Mouse (Mus musculus): ENCODE results near the gene Mdm2. TPM values are rescaled to one million over a fixed set of nuclear protein-coding genes. Genes with fewer than 3 reads are reported as not detected.
"Not testable (repeated sequence)": the region's sequence is repeated elsewhere in the genome, so short reads cannot be mapped to it uniquely, and the experiment has no call there.

The Mdm2 gene
- polyA plus RNA-seq, 1 experiment: 2.1 TPM

DNA sequence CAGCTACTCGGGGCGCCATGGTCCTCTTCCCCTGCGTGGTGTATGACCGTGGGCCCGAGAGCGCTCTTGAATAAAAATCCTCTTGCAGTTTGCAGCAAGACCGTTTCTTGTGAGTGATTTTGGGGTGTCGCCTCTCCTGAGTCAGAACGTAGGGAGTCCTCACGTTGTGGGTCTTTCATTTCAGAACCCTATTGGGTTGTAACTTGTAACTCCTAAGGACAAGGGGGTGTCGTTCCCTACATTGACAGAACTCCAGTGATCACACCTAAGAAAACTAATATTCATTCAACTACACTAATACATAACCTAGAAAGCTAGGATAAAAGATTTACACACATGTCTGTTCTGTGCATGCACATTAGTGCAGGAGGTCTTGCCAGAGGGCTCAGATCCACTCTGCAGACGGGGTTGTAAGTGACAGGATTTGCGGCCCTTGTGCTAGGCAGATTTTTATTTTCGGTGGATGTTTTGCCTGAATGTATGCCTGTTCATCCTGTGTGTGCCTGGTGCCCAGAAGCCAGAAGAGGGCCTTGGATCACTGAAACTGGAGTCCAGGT, 39.3 kb upstream of the Mdm2 start:
- Histone ChIP-seq H3K4me3 (replicated peaks) (no peak overlapping the region), H3K9me3 (ENCODE audit: control insufficient read depth, low read length) (peaks cover 7% of the 10 kb centered on the region), H3K4me1 (ENCODE audit: control insufficient read depth) (peaks cover 16% of the 10 kb centered on the region), H3K27me3 (ENCODE audit: control insufficient read depth) (peaks cover 7% of the 10 kb centered on the region), H3K36me3 (ENCODE audit: control insufficient read depth) (peaks cover 59% of the 10 kb centered on the region)
- TF ChIP-seq TAL1 (IDR thresholded peaks at IDR 0.05; ENCODE audit: low read length): no peak
- no peak for TF ChIP-seq GATA1 (IDR thresholded peaks at IDR 0.05; ENCODE audit: low read length)

DNA sequence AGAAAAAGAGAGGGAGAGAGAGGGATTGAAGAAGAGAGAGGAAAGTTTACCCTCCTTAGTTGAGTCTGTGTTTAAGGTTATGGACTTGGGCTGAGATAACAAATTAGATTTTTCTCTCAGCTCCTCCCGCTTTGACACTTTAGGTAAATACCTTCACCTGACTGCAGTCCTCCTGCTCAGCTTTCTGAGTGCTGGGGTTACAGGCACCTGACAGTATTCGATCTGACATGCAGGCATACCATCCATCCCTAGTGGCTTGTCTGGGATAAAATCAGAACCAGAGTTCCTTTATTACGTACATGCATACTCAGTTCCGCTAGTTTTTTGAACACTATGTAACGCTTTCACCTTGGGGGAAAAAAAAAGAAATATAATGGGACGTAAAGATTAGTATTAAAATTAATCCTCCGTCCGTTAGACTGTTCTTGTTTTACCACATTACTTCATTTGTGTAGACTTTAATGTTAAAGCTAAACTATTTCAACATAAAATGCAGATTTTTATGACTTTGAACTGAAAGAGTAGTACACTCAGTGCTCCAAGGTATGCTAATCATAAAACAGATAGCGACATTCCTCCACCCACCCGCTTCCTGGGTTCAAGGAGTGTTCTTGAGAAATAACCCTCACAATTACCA, 38.6 kb upstream of the Mdm2 start:
- H3K9me3 ChIP-seq (ENCODE audit: control insufficient read depth, low read length): peaks cover 7% of the 10 kb centered on the region
- H3K4me3 ChIP-seq (replicated peaks): no peak overlapping the region
- TF ChIP-seq GATA1 (IDR thresholded peaks at IDR 0.05; ENCODE audit: low read length): no peak
- no peak for TF ChIP-seq TAL1 (IDR thresholded peaks at IDR 0.05; ENCODE audit: low read length)
- H3K36me3 ChIP-seq (ENCODE audit: control insufficient read depth): peaks cover 54% of the 10 kb centered on the region
- peaks cover 16% of the 10 kb centered on the region for H3K4me1 ChIP-seq (ENCODE audit: control insufficient read depth)
- H3K27me3 ChIP-seq (ENCODE audit: control insufficient read depth): peaks cover 8% of the 10 kb centered on the region

DNA sequence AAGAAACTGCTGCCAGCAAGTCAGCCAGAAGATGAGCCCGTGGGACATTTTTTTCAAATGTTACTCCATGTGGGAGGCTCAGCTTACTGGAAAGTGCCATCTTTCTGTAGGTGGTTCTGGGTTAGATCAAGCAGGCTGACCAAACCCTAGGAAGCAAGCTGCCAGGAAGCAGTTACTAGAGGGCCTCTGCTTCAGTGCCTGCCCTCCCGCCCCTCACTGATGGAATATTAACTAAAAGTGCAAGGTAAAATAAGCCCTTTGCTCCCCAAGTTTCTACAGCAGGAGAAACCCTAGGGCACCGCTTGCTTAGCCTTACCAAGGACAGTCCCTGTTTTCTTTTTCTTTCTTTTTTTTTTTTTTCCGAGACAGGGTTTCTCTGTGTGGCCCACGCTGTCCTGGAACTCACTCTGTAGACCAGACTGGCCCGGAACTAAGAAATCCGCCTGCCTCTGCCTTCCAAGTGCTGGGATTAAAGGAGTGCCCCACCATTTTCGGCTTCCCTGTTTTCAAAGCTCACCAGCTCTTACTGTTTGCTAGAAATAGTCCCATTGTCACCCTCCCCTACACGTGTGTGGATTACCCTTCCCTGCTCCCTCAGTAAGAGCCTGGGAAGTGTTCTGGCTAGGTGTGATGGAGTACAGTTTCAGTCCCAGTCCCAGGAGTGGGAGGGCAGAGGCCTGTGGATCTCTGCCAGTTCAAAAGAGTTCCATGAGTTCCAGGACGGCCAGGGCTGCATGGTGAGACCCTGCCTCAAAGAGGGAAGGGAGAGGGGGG, 37.9 kb upstream of the Mdm2 start:
- Histone ChIP-seq H3K27me3 (ENCODE audit: control insufficient read depth) (peaks cover 8% of the 10 kb centered on the region), H3K4me3 (replicated peaks) (no peak overlapping the region), H3K4me1 (ENCODE audit: control insufficient read depth) (peaks cover 16% of the 10 kb centered on the region), H3K36me3 (ENCODE audit: control insufficient read depth) (peaks cover 52% of the 10 kb centered on the region), H3K9me3 (ENCODE audit: control insufficient read depth, low read length) (peaks cover 7% of the 10 kb centered on the region)
- no peak for TF ChIP-seq GATA1 (IDR thresholded peaks at IDR 0.05; ENCODE audit: low read length)
- TF ChIP-seq TAL1 (IDR thresholded peaks at IDR 0.05; ENCODE audit: low read length): no peak

DNA sequence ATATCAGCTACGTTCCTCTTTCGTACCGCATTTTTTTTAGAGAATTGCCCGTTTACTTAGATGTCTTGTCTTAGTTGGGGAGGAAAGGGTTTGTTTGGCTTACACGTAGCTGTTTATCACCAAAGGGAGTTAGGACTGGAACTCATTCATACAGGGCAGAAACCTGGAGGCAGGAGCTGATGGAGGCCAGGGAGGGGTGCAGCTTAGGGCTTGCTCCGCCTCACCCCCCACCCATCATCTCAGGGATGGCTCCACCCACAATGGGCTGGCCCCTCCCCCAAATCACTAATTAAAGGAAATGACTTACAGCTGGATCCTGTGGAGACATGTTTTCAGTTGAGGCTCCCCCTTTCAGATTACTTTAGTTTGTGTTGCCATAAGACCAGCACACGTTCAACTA, 37.2 kb upstream of the Mdm2 start:
- H3K27me3 ChIP-seq (ENCODE audit: control insufficient read depth): peaks cover 8% of the 10 kb centered on the region
- TF ChIP-seq TAL1 (IDR thresholded peaks at IDR 0.05; ENCODE audit: low read length) (no peak), GATA1 (IDR thresholded peaks at IDR 0.05; ENCODE audit: low read length) (no peak)
- H3K9me3 ChIP-seq (ENCODE audit: control insufficient read depth, low read length): peaks cover 7% of the 10 kb centered on the region
- peaks cover 47% of the 10 kb centered on the region for H3K36me3 ChIP-seq (ENCODE audit: control insufficient read depth)
- H3K4me1 ChIP-seq (ENCODE audit: control insufficient read depth): peaks cover 16% of the 10 kb centered on the region
- no peak overlapping the region for H3K4me3 ChIP-seq (replicated peaks)

DNA sequence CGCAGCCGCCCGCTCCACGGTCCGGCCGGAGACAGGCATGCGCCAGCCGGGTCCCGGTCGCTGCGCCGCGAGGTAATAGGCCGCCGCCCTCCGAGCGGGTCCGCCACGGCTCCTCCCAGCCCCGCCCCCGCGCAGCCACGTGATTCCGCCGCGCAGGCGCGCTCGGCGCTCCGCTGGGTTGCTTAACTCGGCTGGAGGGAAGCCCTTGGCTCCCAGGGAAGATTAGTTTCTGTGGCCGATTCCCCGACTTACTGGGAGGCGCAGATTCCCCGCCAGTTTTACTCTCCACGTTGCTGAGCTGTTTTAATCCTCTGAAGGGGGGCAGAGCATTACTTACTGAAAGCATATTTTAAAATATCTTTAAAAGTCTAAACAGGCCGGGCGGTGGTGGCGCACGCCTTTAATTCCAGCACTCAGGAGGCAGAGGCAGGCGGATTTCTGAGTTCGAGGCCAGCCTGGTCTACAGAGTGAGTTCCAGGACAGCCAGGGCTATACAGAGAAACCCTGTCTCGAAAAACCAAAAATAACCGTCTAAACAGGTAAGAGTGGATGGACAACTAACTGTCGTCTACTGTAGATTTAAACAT, 35.8 kb upstream of the Mdm2 start, which contains the start of gene Slc35e3:
Gene Slc35e3 (minus strand): TSS at position 69 of the 587 bp plus-strand sequence.
- no peak for TF ChIP-seq GATA1 (IDR thresholded peaks at IDR 0.05; ENCODE audit: low read length)
- TF ChIP-seq TAL1 (IDR thresholded peaks at IDR 0.05; ENCODE audit: low read length): no peak
- peaks cover 16% of the 10 kb centered on the region for H3K4me1 ChIP-seq (ENCODE audit: control insufficient read depth)
- H3K36me3 ChIP-seq (ENCODE audit: control insufficient read depth): peaks cover 36% of the 10 kb centered on the region

DNA sequence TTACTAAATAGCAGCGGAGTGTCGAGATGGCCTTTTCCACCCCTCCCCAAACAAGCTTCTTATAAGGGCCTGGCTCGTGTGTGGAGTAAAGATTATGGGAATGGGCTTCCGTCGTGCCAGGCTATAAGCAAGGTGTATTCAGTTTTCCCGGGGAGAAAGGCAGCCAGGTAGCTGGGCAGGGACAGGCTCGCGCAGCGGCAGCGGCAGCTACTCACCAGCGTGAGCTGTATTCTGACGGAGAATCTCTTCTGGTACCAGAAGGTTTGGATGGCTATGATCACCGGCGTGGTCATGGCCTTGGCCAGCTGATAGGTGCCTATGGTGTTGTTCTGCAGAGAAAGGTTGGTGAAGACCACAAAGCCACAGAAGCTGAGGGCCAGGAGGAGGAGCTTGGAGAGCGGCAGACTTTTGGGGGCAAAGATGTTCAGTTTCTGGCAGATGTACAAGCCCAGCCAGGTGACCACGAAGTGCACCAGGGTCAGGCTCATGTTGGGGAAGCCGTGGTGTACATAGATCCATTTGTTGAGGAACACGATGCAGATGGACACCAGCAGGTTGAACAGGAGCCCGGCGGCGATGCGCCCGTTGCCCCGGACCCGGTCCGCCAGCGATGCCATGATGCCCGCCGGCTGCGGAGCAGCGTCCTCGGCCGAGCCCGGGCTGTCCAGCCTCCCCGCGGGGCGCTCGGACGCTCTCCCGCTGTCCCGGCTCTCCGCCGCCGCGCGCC, 35.2 kb upstream of the Mdm2 start:
- Histone ChIP-seq H3K36me3 (ENCODE audit: control insufficient read depth) (peaks cover 29% of the 10 kb centered on the region), H3K4me3 (replicated peaks) (peak overlapping the region; percentile 64), H3K4me1 (ENCODE audit: control insufficient read depth) (peaks cover 16% of the 10 kb centered on the region)
- H3K27me3 ChIP-seq (ENCODE audit: control insufficient read depth); H3K9me3 ChIP-seq (ENCODE audit: control insufficient read depth, low read length): not testable (repeated sequence)

More for the DNA sequence above, 35.8 kb upstream of the Mdm2 start, which contains the start of gene Slc35e3:
- peaks cover 8% of the 10 kb centered on the region for H3K27me3 ChIP-seq (ENCODE audit: control insufficient read depth)
- peaks cover 7% of the 10 kb centered on the region for H3K9me3 ChIP-seq (ENCODE audit: control insufficient read depth, low read length)
- H3K4me3 ChIP-seq (replicated peaks): peak within 1 kb of the TSS; percentile 64

DNA sequence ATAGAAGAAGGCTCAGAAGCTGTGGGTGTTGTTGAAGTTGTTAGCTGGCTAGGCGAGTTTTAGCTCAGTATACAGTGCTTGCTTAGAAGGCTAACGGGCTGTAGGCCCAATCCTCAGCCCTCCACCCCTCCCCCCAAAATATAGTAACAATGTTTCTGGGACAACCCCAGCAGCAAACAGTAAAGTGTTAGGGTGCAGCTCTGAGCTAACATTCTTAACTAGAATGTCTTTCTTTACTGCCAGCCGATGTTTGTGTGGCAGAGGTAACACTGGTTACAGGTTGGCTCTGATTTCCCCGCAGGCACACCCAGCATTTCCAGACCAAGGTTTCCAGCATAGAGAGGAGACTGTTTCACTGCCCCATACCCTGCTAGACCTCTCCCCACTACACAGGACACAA, 33.4 kb upstream of the Mdm2 start:
- Histone ChIP-seq H3K4me3 (replicated peaks) (no peak overlapping the region), H3K27me3 (ENCODE audit: control insufficient read depth) (peaks cover 8% of the 10 kb centered on the region), H3K9me3 (ENCODE audit: control insufficient read depth, low read length) (no peaks in the 10 kb centered on the region), H3K4me1 (ENCODE audit: control insufficient read depth) (peaks cover 18% of the 10 kb centered on the region), H3K36me3 (ENCODE audit: control insufficient read depth) (peaks cover 19% of the 10 kb centered on the region)
- TF ChIP-seq GATA1 (IDR thresholded peaks at IDR 0.05; ENCODE audit: low read length) (no peak), TAL1 (IDR thresholded peaks at IDR 0.05; ENCODE audit: low read length) (no peak)

DNA sequence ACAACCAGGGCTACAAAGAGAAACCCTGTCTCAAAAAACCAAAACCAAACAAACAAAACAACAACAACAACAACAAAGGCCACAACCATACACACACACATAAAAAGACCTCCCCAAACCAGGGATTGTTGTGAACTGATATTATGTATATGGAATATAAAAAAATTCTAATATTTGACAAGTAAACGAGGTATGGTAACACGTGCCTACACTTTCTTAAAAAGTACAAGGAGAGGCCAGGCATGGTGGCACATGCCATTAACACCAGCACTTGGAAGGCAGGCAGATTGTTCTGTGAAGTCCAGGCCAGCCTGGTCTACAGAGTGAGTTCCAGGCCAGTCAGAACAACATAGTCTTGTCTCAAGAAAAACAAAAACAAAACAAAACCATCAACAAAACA, 32.6 kb upstream of the Mdm2 start:
- H3K4me3 ChIP-seq (replicated peaks): no peak overlapping the region
- peaks cover 8% of the 10 kb centered on the region for H3K27me3 ChIP-seq (ENCODE audit: control insufficient read depth)
- peaks cover 25% of the 10 kb centered on the region for H3K4me1 ChIP-seq (ENCODE audit: control insufficient read depth)
- peaks cover 12% of the 10 kb centered on the region for H3K36me3 ChIP-seq (ENCODE audit: control insufficient read depth)
- no peaks in the 10 kb centered on the region for H3K9me3 ChIP-seq (ENCODE audit: control insufficient read depth, low read length)
- TF ChIP-seq GATA1 (IDR thresholded peaks at IDR 0.05; ENCODE audit: low read length) (no peak), TAL1 (IDR thresholded peaks at IDR 0.05; ENCODE audit: low read length) (no peak)

All from erythroblast, embryonic 14.5 days (primary cell).